Mouse (Mus musculus) hindbrain, postnatal 0 days (tissue): ENCODE data around the gene Htr3a. TPM values are rescaled to one million over a fixed set of nuclear protein-coding genes. Genes with fewer than 3 reads are reported as not detected.
A peak's percentile ranks its signal among the peaks of the same experiment; 100 is the strongest.

Experiments
- ATAC-seq: fragments of 200-750 bp; cut with Nextera tagmentation; 2 replicates; pipeline ENCODE4 v1.8.0; 2017; ENCODE audit warnings: mild to moderate bottlenecking, moderate TSS enrichment, moderate library complexity
- DNase-seq: peaks from one replicate; pipeline ENCODE4 v3.0.0-alpha.2; 2015; ENCODE audit warnings: low spot score
- H3K27ac ChIP-seq: fragments of 300-500 bp; sonication (generic); 2 replicates; pipeline ENCODE4 v1.5.1; 2014; ENCODE audit warnings: mild to moderate bottlenecking
- H3K27me3 ChIP-seq: fragments of 300-500 bp; sonication (generic); 2 replicates; pipeline ENCODE4 v1.6.1; 2014; ENCODE audit warnings: low read length, mixed read lengths; ENCODE audit not compliant: insufficient read depth
- H3K36me3 ChIP-seq: fragments of 300-500 bp; sonication (generic); 2 replicates; pipeline ENCODE4 v1.6.1; 2014; ENCODE audit warnings: low read length, mixed read lengths; ENCODE audit not compliant: insufficient read depth
- H3K4me1 ChIP-seq: fragments of 300-500 bp; sonication (generic); 2 replicates; pipeline ENCODE4 v1.6.1; 2014; ENCODE audit warnings: antibody characterized with exemption, low read length, mixed read lengths; ENCODE audit not compliant: insufficient read depth
- H3K4me2 ChIP-seq: fragments of 300-500 bp; sonication (generic); 2 replicates; pipeline ENCODE4 v1.6.1; 2014; ENCODE audit warnings: low read depth, mild to moderate bottlenecking, low read length, moderate library complexity, mixed read lengths
- H3K4me3 ChIP-seq: fragments of 300-500 bp; sonication (generic); 2 replicates; pipeline ENCODE4 v1.5.1; 2014; ENCODE audit warnings: low read length
- H3K9ac ChIP-seq: fragments of 300-500 bp; sonication (generic); replicated peaks from 2 replicates; pipeline ENCODE4 v1.6.1; 2014; ENCODE audit warnings: mild to moderate bottlenecking, low read length, moderate library complexity, mixed read lengths
- H3K9me3 ChIP-seq: fragments of 300-500 bp; sonication (generic); 2 replicates; pipeline ENCODE4 v1.6.1; 2016; ENCODE audit warnings: low read length, mixed read lengths
- CTCF ChIP-seq: IDR thresholded peaks from 2 replicates; pipeline ENCODE4 v1.5.1; 2016; ENCODE audit warnings: antibody characterized with exemption, control low read depth, low read depth
- WGBS: fragments of 180-500 bp; shearing (Covaris S2); extraction: QIAGEN DNeasy Blood & Tissue Kit; methylation state at CpG from one replicate; pipeline ENCODE4 v1.1.7; 2014; 5-methylcytosine and 5-hydroxymethylcytosine counted together
- polyA plus RNA-seq: library from polyadenylated mRNA; unstranded; fragments of >200 nt; fragmentation: Nextera tagmentation; extraction: Ambion mirVana; gene quantifications from 2 replicates; pipeline ENCODE4 v1.2.1, GENCODE M21; 2015
- total RNA-seq: library from RNA; depleted of rRNA; stranded (reverse); fragments of >200 nt; gene quantifications from 2 replicates; pipeline ENCODE4 v1.2.3, GENCODE M21; 2014

Gene Htr3a
- total and polyA plus RNA-seq, 2 experiments from 2014 or later, result 2.4 to 3.4 TPM

- Histone ChIP-seq H3K4me1 (no peaks in the 10 kb centered on the region), H3K4me3 (no peak overlapping the region), H3K36me3 (no peaks in the 10 kb centered on the region), H3K27me3 (no peaks in the 10 kb centered on the region), H3K9ac (no peak overlapping the region), H3K27ac (no peak overlapping the region), H3K9me3 (no peaks in the 10 kb centered on the region), H3K4me2 (no peak overlapping the region)
- no peak for TF ChIP-seq CTCF
- DNase-seq, result no peak
- 82% methylated on average over 5 of the region's 5 CpGs for WGBS
- ATAC-seq, result no peak
Measured at GRCm38 (mm10) chr9:48904421-48904820, 6.5 kb downstream of the Htr3a start.

GRCm38 (mm10) chr9:48903766-48904165, 7.1 kb downstream of the Htr3a start:
- H3K9me3 ChIP-seq, result no peaks in the 10 kb centered on the region
- no peaks in the 10 kb centered on the region for H3K27me3 ChIP-seq
- H3K36me3 ChIP-seq, result no peaks in the 10 kb centered on the region
- H3K9ac ChIP-seq, result no peak overlapping the region
- TF ChIP-seq CTCF, result no peak
- WGBS, result 50% methylated on average over 2 of the region's 2 CpGs
- no peaks in the 10 kb centered on the region for H3K4me1 ChIP-seq
- no peak overlapping the region for H3K4me3 ChIP-seq
- ATAC-seq (no peak), DNase-seq (peak; percentile 24)
- no peak overlapping the region for H3K27ac ChIP-seq
- H3K4me2 ChIP-seq, result no peak overlapping the region

- no peaks in the 10 kb centered on the region for H3K36me3 ChIP-seq
- H3K9me3 ChIP-seq, result no peaks in the 10 kb centered on the region
- no peak overlapping the region for H3K27ac ChIP-seq
- no peak overlapping the region for H3K4me2 ChIP-seq
- no peak for ATAC-seq
- no peak overlapping the region for H3K9ac ChIP-seq
- no peak for TF ChIP-seq CTCF
- WGBS, result 47% methylated on average over 8 of the region's 8 CpGs
- DNase-seq, result peak; percentile 10
- 0 out of 2 replicates have a peak, but pooled peaks cover 8% of the 10 kb centered on the region for H3K4me1 ChIP-seq
- H3K27me3 ChIP-seq, result 0 out of 2 replicates have a peak, but pooled peaks cover 3% of the 10 kb centered on the region
- H3K4me3 ChIP-seq, result no peak overlapping the region
Measured at GRCm38 (mm10) chr9:48898551-48898950, 12.3 kb downstream of the Htr3a start.

- 10% methylated on average over 18 of the region's 18 CpGs for WGBS
- ATAC-seq, result no peak
- no peaks in the 10 kb centered on the region for H3K9me3 ChIP-seq
- peak; percentile 6 for DNase-seq
- H3K36me3 ChIP-seq, result no peaks in the 10 kb centered on the region
- no peak overlapping the region for H3K27ac ChIP-seq
- peak overlapping the region; percentile 37 for H3K4me2 ChIP-seq
- H3K9ac ChIP-seq, result no peak overlapping the region
- 0 out of 2 replicates have a peak, but pooled peaks cover 8% of the 10 kb centered on the region for H3K4me1 ChIP-seq
- TF ChIP-seq CTCF, result no peak
- no peak overlapping the region for H3K4me3 ChIP-seq
- H3K27me3 ChIP-seq, result 0 out of 2 replicates have a peak, but pooled peaks cover 3% of the 10 kb centered on the region
Measured at GRCm38 (mm10) chr9:48895819-48896536, 14.9 kb downstream of the Htr3a start.

GRCm38 (mm10) chr9:48894755-48895154, 16.1 kb downstream of the Htr3a start:
- Histone ChIP-seq H3K27ac (no peak overlapping the region), H3K4me3 (no peak overlapping the region)
- ATAC-seq, result no peak

GRCm38 (mm10) chr9:48893986-48894385, 16.9 kb downstream of the Htr3a start:
- H3K9ac ChIP-seq, result no peak overlapping the region
- H3K27ac ChIP-seq, result no peak overlapping the region
- no peak overlapping the region for H3K4me2 ChIP-seq
- H3K36me3 ChIP-seq, result no peaks in the 10 kb centered on the region
- no peaks in the 10 kb centered on the region for H3K9me3 ChIP-seq
- H3K27me3 ChIP-seq, result 0 out of 2 replicates have a peak, but pooled peaks cover 3% of the 10 kb centered on the region
- 0 out of 2 replicates have a peak, but pooled peaks cover 8% of the 10 kb centered on the region for H3K4me1 ChIP-seq
- H3K4me3 ChIP-seq, result no peak overlapping the region
- ATAC-seq (peak; percentile 32; the same call in 1 of the 2 replicates), DNase-seq (peak; percentile 89)
- peak; percentile 89 for TF ChIP-seq CTCF
- WGBS, result 32% methylated on average over 3 of the region's 3 CpGs

More at GRCm38 (mm10) chr9:48894755-48895154, 16.1 kb downstream of the Htr3a start:
- Histone ChIP-seq H3K4me1 (0 out of 2 replicates have a peak, but pooled peaks cover 8% of the 10 kb centered on the region), H3K9ac (no peak overlapping the region), H3K27me3 (0 out of 2 replicates have a peak, but pooled peaks cover 3% of the 10 kb centered on the region), H3K36me3 (no peaks in the 10 kb centered on the region), H3K4me2 (no peak overlapping the region), H3K9me3 (no peaks in the 10 kb centered on the region)
- TF ChIP-seq CTCF, result no peak
- no peak for DNase-seq
- WGBS, result 64% methylated on average over 6 of the region's 6 CpGs

GRCm38 (mm10) chr9:48889093-48889492, 21.8 kb downstream of the Htr3a start:
- Histone ChIP-seq H3K4me2 (no peak overlapping the region), H3K4me1 (no peaks in the 10 kb centered on the region), H3K4me3 (no peak overlapping the region), H3K9ac (no peak overlapping the region), H3K36me3 (no peaks in the 10 kb centered on the region), H3K9me3 (no peaks in the 10 kb centered on the region), H3K27ac (no peak overlapping the region), H3K27me3 (no peaks in the 10 kb centered on the region)
- ATAC-seq, result no peak
- WGBS, result 69% methylated on average over 7 of the region's 7 CpGs
- DNase-seq, result no peak
- TF ChIP-seq CTCF, result no peak
